Mouse (Mus musculus) lung, adult 2 months (tissue): Measurements from ENCODE around the gene Gm20388. TPM values are rescaled to one million over a fixed set of nuclear protein-coding genes. Genes with fewer than 3 reads are reported as not detected.

Experiments
- DNase-seq: peaks from one replicate; pipeline ENCODE4 v3.0.0; 2022
- H3K4me1 ChIP-seq: fragments of 200-500 bp; 2 replicates; pipeline ENCODE4 v1.6.1; 2011; ENCODE audit warnings: low read length; ENCODE audit not compliant: control insufficient read depth, insufficient read depth
- H3K4me3 ChIP-seq: fragments of 200-500 bp; replicated peaks from 2 replicates; pipeline ENCODE3; 2011; ENCODE audit warnings: low read depth, mild to moderate bottlenecking, control low read depth, low read length; ENCODE audit errors: extremely low read depth
- CTCF ChIP-seq: fragments of 200-500 bp; IDR thresholded peaks from 2 replicates; pipeline ENCODE4 v1.5.1; 2011; ENCODE audit warnings: mild to moderate bottlenecking, low read length, control low read depth; ENCODE audit not compliant: insufficient read depth
- POLR2A ChIP-seq: fragments of 200-500 bp; IDR thresholded peaks from 2 replicates; pipeline ENCODE4 v1.6.1; 2011; ENCODE audit warnings: low read depth, mild to moderate bottlenecking, control low read depth, low read length, borderline replicate concordance; ENCODE audit errors: extremely low read depth
- WGBS: fragments of 180-500 bp; shearing (Covaris S2); methylation state at CpG from one replicate; pipeline ENCODE4 v1.1.7; 2018; 5-methylcytosine and 5-hydroxymethylcytosine counted together
- polyA plus RNA-seq: library from polyadenylated mRNA; depleted of rRNA; stranded (reverse); fragments of >200 nt; gene quantifications from 2 replicates; pipeline ENCODE4 v1.2.3, GENCODE M21; 2012

Gene Gm20388
- polyA plus RNA-seq, 1 experiment, result 67.8 TPM

- H3K4me1 ChIP-seq, result peaks cover 4% of the 10 kb centered on the region; the same call in 1 of the 2 replicates
- no peak for DNase-seq
- no peak for TF ChIP-seq CTCF
- TF ChIP-seq POLR2A, result no peak
- WGBS, result 90% methylated on average over 2 of the region's 2 CpGs
- no peak overlapping the region for H3K4me3 ChIP-seq
These were observed 604.6 kb downstream of the Gm20388 start for GRCm38 (mm10) chr8:120515214-120515613.

DNA sequence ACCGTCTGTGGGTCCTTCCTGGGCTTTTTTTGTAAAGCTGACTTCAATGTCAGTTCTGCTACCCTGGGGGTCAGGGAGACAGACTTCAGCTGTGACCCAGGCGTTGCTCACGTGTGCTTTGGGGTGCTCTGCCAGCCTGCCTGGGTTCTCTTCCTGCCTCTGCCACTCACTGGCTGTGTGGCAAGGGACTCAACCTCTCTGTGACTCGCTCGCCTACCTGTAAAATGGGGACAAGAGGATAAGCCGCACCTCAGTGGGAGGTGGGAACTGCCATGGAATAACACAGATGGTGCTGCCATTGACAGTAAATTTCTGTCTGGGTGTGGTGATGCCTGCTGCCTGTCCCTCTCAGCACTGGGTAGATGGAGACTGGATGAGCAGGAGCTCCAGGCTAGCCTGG is 605.0 kb downstream of the Gm20388 start:
- WGBS, result 86% methylated on average over 6 of the region's 6 CpGs
- TF ChIP-seq POLR2A, result no peak
- TF ChIP-seq CTCF, result no peak
- DNase-seq, result no peak
- H3K4me3 ChIP-seq, result no peak overlapping the region
- peaks cover 6% of the 10 kb centered on the region; the same call in 1 of the 2 replicates for H3K4me1 ChIP-seq

DNA sequence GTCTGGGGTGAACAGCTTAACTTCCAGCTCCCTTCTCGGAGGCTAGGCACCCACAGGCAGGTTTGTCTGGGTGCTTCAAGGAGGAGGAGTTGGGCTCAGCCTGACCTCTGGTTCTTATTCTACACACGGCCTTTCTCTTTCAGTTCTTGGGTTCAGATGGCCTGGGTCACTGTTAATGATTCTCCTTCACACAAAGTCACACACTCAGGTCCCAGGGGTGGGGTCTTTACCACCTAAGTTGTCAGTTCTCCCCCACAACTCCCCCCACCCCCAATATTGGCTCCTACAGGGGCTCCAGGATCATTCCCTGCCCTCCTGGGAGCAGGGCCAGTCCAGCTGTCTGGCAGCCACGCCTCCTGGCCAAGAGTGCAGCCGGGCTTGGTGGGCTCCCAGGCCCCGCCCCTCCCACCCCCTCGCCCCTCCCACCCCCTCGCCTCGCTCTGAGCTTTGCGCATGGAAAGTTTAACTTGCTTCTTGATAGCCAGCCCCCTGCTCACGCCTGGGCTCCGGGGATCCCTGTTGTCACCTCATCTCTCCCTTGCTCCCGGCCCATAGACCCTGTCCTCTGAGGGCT is 605.6 kb downstream of the Gm20388 start:
- no peak for DNase-seq
- H3K4me3 ChIP-seq, result no peak overlapping the region
- WGBS, result 33% methylated on average over 12 of the region's 12 CpGs
- TF ChIP-seq POLR2A (no peak), CTCF (no peak)
- H3K4me1 ChIP-seq, result peaks cover 6% of the 10 kb centered on the region; the same call in 1 of the 2 replicates

DNA sequence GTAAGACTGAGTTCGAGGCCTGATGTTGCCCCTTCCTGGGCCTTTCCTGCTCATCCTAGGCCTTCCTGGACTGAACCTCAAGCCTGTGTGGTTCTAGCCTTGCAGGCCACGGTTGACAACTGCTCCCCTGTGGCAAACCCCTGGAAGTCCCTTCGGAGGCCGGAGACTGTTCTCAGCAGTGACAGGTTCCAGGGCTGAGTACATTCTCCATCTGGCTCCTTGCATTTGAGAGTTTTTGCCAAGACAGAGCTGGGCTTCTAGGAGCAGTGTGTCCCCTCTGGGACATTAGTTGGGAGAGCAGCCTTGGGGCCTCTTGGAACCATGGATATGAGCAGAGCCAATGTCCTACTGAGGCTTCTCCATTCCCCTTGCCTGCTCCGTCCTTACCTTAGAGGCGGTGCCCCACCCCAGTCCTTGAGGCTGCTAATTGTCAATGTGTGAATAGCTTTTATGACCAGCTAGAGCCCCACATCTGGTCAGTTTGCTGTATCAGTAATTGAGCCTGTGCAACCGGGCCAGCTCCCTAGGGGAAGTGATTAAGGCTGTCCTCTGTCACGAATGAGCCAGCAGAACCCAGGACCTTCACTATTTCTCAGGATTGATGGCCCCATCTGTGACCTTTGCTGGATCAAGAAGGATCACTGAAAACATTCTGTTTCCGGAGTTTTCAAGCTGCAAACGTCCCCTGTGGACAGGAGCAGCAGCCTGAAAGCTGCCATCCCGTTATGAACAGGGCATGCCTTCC is 607.2 kb downstream of the Gm20388 start:
- WGBS, result 58% methylated on average over 11 of the region's 11 CpGs
- Histone ChIP-seq H3K4me1 (peaks cover 6% of the 10 kb centered on the region; the same call in 1 of the 2 replicates), H3K4me3 (no peak overlapping the region)
- no peak for TF ChIP-seq POLR2A
- TF ChIP-seq CTCF, result no peak
- no peak for DNase-seq

- Histone ChIP-seq H3K4me3 (no peak overlapping the region), H3K4me1 (peaks cover 6% of the 10 kb centered on the region; the same call in 1 of the 2 replicates)
- WGBS, result 58% methylated on average over 14 of the region's 14 CpGs
- TF ChIP-seq CTCF (no peak), POLR2A (no peak)
- no peak for DNase-seq
These were observed 608.3 kb downstream of the Gm20388 start for GRCm38 (mm10) chr8:120518736-120519534.

- TF ChIP-seq CTCF (no peak), POLR2A (no peak)
- DNase-seq, result no peak
- H3K4me1 ChIP-seq, result peaks cover 6% of the 10 kb centered on the region; the same call in 1 of the 2 replicates
- no peak overlapping the region for H3K4me3 ChIP-seq
- 70% methylated on average over 15 of the region's 15 CpGs for WGBS
These were observed 609.6 kb downstream of the Gm20388 start for GRCm38 (mm10) chr8:120520287-120520686.

- no peak overlapping the region for H3K4me3 ChIP-seq
- WGBS, result 54% methylated on average over 20 of the region's 20 CpGs
- TF ChIP-seq POLR2A, result no peak
- TF ChIP-seq CTCF, result no peak
- peaks cover 11% of the 10 kb centered on the region for H3K4me1 ChIP-seq
- DNase-seq, result no peak
These were observed 610.3 kb downstream of the Gm20388 start for GRCm38 (mm10) chr8:120520707-120521590.

DNA sequence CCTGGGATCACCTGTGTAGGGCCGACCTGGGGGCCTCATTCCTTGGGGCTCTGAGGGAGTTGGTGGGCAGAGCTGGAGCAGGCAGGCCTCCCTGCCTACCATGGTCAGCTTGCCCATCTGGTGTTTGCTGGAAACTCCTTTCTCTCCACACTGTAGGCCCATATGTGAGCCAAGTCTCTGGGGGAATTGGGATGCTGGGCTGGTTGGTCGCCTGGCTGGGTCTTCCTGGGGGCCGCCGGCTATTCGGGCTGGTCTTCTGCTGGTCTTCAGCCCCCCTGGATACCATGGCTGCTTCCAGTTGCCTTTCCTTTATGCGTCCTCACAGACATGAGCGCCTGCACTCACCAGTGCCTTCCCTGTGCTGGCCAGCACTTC is 610.9 kb downstream of the Gm20388 start:
- DNase-seq, result no peak
- 84% methylated on average over 7 of the region's 7 CpGs for WGBS
- Histone ChIP-seq H3K4me1 (peaks cover 17% of the 10 kb centered on the region), H3K4me3 (no peak overlapping the region)
- no peak for TF ChIP-seq CTCF
- TF ChIP-seq POLR2A, result no peak
